Mouse (Mus musculus): ENCODE data around the gene Pogz. TPM values are rescaled to one million over a fixed set of nuclear protein-coding genes. Genes with fewer than 3 reads are reported as not detected.

The Pogz gene
- polyA plus RNA-seq, 1 experiment, result 85.2 TPM

GRCm38 (mm10) chr3:94819452-94820425, 17.6 kb upstream of the Pogz start:
- TF ChIP-seq GATA1 (IDR thresholded peaks at IDR 0.05; ENCODE audit: low read length), result no peak

GRCm38 (mm10) chr3:94821008-94821638, 16.2 kb upstream of the Pogz start:
- TF ChIP-seq GATA1 (IDR thresholded peaks at IDR 0.05; ENCODE audit: low read length), result no peak

GRCm38 (mm10) chr3:94822082-94822481, 15.3 kb upstream of the Pogz start:
- TF ChIP-seq GATA1 (IDR thresholded peaks at IDR 0.05; ENCODE audit: low read length), result no peak

GRCm38 (mm10) chr3:94824110-94824509, 13.3 kb upstream of the Pogz start:
- no peak for TF ChIP-seq GATA1 (IDR thresholded peaks at IDR 0.05; ENCODE audit: low read length)

- no peak for TF ChIP-seq GATA1 (IDR thresholded peaks at IDR 0.05; ENCODE audit: low read length)
These were observed 5.3 kb upstream of the Pogz start for GRCm38 (mm10) chr3:94832100-94832499.

- no peak for TF ChIP-seq GATA1 (IDR thresholded peaks at IDR 0.05; ENCODE audit: low read length)
These were observed 4.7 kb upstream of the Pogz start for GRCm38 (mm10) chr3:94832701-94833100.

GRCm38 (mm10) chr3:94833358-94833757, 4.0 kb upstream of the Pogz start:
- TF ChIP-seq GATA1 (IDR thresholded peaks at IDR 0.05; ENCODE audit: low read length), result no peak

GRCm38 (mm10) chr3:94835396-94835795, 2.0 kb upstream of the Pogz start:
- no peak for TF ChIP-seq GATA1 (IDR thresholded peaks at IDR 0.05; ENCODE audit: low read length)

GRCm38 (mm10) chr3:94837959-94838496, 661 bp downstream of the Pogz start:
- TF ChIP-seq GATA1 (IDR thresholded peaks at IDR 0.05; ENCODE audit: low read length), result no peak

GRCm38 (mm10) chr3:94838631-94839030, 1.3 kb downstream of the Pogz start:
- TF ChIP-seq GATA1 (IDR thresholded peaks at IDR 0.05; ENCODE audit: low read length), result no peak

- TF ChIP-seq GATA1 (IDR thresholded peaks at IDR 0.05; ENCODE audit: low read length), result no peak
These were observed 1.7 kb downstream of the Pogz start for GRCm38 (mm10) chr3:94839101-94839500.

GRCm38 (mm10) chr3:94847382-94847781, 10.0 kb downstream of the Pogz start:
- TF ChIP-seq GATA1 (IDR thresholded peaks at IDR 0.05; ENCODE audit: low read length), result no peak

- no peak for TF ChIP-seq GATA1 (IDR thresholded peaks at IDR 0.05; ENCODE audit: low read length)
These were observed 12.0 kb downstream of the Pogz start for GRCm38 (mm10) chr3:94849338-94849737.

GRCm38 (mm10) chr3:94851731-94852130, 14.4 kb downstream of the Pogz start:
- TF ChIP-seq GATA1 (IDR thresholded peaks at IDR 0.05; ENCODE audit: low read length), result no peak

GRCm38 (mm10) chr3:94852215-94852614, 14.8 kb downstream of the Pogz start:
- TF ChIP-seq GATA1 (IDR thresholded peaks at IDR 0.05; ENCODE audit: low read length), result no peak

- TF ChIP-seq GATA1 (IDR thresholded peaks at IDR 0.05; ENCODE audit: low read length), result no peak
These were observed 22.1 kb downstream of the Pogz start for GRCm38 (mm10) chr3:94859471-94859870.

Data from G1E-ER4 (cell line).